Mouse (Mus musculus): ENCODE measurements around the gene St8sia2.

St8sia2 gene

DNA sequence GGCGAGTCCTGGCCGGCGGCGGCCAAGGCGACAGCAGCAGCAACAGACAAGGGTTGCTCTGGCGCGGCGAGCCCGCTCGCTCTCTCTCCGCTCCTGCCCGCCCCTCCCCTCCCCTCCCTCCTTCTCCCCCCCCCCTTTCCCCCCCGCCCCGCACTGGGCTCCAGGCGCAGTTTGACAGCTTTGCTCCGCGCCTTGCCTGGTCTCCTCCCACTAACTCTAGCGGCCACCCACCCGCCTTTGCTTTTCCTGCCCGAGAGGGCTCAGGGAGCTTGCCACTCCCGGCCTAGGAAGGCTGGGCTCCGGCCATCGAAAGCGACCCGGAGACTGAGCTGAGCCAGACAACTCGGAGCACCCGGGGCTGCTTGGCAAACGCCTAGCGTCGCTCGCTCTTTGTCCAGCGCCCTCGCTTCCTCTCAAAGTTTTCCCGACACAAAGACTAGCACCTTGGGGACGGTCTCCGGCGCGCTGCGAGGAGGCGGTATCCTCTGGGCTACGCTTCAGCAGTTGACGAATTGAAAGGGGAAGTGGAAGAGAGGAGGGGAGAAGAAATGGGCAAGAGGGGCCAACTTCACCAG, at the start of gene St8sia2:
St8sia2 (minus strand) TSS at position 90 of the 575 bp plus-strand sequence.
- DNase-seq (ENCODE audit: low read depth, low spot score), result no peak

DNA sequence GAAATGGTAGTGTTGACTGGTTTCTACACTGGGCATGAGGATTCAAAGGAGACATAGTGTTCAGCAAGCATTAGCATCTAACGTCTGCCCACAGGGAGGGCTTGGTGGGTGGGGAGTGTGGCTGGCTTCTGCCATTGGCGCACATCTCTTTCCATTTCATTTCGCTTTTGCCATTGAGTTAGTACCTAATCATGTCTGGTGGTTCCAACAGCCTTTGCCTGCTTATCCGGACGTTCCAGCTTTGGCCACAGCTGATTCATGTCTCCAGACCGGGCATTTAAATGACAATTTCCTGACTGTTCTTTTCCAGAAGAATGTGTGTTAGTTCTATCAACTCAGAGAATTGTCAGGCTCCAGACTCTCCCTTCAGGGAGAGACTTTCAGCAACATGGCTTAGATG, 47.6 kb upstream of the St8sia2 start:
- no peak for DNase-seq (ENCODE audit: low read depth, low spot score)

DNA sequence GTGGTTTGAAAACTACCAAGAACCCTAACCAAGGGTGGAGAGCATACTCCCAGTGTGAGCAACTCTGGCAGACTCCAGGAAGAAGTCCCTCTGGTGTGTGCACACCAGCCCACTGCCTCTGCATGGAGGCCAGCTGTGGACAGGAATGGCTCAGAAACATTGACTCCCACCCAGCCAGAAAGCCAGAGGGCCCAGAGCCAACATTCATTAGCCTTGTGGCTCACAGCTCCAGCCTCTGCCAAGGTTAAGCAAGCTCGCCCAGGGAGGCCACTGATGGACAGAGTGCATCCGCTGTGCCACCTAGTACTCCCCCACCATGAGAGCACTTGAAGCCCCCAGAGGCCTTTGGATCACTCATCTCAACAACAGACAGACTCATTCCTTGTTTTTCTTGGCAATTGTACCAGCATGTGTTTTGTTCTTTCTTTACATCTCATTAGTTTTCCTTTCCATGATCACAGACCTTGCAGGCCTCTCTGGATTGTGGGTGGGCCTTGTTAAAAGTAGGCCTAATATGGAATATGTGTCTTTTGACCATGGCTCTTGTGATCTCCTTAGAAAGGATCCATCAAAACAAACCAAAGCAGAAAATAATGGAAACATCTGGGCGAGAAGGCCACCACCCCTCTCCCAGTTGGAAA, 46.9 kb upstream of the St8sia2 start:
- no peak for DNase-seq (ENCODE audit: low read depth, low spot score)

DNA sequence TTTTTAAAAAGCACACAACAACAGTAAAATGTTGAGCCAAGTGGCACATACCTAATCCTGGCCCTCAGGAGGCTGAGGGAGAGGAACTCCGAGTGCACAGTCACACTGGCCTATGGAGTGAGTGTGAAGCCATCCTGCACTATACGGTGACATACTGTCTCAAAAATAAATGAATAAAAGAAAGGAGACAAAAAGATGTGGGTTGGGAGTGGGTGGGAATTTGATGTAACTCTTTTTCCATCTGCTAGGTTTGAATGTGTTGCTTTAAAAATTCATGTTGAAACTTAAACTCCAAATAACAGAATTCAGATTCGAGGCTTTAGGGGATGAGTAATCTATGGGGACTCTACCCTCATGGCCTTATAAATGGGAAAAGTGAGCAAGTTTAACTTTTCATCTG, 46.2 kb upstream of the St8sia2 start:
- DNase-seq (ENCODE audit: low read depth, low spot score), result no peak

DNA sequence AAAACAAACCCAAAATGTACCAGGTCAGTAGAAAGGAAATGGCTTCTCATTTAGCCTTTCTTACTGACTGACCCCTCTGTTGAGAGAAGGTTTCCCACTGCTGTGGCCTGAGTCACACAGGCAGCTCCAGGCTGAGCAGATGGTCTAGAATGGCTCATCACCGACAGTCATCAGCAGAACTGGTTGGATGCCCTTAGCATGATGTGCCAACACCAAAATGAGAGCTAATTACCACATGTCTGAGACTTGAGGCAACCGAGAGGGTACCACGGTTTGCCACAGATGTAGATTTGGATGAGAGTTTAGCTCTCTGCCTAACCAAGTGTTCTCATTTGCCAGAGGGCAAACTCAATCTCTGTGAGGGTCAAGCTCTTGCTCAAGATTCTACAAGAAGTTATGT, 42.3 kb upstream of the St8sia2 start:
- DNase-seq (ENCODE audit: low read depth, low spot score), result no peak

DNA sequence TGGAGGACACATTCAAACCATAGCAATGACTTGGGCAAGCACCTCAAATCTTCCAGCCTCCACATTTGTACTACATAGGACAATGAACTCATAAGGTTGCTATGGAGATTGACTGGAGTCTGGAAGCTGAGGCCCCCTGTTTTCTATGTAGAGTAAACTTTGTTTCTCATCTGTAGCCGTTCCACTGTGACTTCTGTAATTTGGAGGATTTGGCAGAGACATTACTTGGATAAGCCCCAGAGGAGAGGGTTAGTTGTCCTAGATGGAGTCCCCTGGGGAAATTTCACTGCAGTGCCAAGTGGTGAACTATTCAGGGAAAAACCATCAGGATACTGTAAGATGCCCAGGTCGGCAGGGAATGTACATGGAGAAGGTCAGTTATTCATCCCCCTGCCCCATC, 34.1 kb upstream of the St8sia2 start:
- no peak for DNase-seq (ENCODE audit: low read depth, low spot score)

DNA sequence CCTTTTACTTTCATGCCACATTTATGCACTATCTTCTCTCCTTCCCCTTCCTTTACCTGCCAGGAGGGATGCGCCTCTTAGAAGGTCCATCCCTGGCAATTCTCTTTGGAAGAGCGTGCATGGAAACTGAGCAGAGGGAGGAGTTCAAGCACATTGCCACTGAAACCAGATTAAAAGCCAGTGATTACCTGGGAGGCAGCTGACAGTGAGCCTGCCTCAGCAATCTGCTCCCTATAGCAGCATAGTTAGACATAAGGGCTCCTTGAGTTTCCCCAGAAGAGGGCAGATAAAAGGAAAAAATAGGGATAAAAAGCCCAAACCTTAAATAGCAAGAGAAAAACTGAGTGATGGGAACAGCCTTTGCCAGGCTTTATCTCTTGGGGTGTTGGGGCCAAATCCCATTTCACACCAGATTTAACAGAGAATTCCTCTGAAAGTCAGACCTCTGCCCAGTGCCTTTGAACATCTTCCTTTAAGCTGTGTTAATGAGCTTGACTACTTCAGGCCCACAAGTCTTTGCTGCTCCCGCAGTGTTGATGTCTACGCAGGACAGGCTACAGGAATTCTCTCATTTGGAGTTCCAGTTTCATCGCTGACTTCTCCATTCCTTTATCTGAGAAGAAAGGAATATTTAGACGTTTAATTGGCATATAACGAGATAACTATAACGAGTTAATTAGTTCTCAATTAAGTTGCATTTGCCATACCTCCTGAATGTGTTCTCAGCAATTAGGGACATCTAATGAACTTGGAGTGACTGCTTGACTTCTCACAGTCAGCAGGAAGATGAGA, 31.9 kb upstream of the St8sia2 start:
- DNase-seq (ENCODE audit: low read depth, low spot score), result no peak

DNA sequence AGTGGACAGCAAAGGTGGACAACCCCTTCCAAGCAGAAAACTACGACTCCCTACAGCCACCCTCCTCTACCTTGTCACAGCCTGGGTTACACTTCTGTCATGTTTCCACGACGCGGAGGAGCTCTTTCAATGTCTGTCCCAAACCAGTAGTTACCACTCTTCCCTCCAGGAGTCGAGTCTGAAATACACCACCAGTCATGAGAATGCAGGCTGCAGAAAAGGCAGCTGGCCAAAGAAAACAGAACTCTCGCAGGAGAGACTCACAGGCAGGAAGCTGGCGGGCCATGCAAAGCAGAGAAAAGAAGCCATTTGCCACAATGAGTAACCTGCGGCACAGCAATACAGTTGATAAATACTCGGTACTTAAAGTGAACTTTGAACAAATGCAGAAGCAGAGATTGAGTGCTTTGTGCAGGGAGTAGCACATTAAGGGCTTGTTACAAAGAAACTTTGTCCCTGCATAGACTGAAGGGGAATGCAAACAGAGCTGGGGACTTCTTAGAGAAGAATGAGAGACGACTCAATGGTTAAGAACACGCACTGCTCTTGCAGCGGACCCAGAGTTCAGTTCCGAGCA, 30.2 kb upstream of the St8sia2 start:
- DNase-seq (ENCODE audit: low read depth, low spot score), result no peak

DNA sequence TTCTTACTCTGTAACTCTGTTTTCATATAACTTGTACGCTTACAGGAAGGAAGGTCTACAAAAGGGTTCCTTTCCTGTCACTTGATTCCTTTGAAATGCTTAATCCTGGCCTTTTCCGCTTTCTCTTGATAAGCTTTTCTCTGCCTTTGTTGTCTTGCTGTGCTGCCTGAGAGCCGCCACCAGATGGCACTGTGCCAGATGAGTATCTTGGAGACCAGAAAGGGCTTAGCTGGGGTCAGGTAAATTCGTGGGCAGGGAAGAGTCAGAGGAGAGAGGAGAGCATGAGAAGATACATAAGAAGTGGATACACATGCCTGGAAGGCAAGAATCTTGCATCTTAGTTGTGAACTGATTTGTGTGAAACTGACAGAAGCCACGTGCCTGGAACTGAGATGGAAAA, 11.5 kb upstream of the St8sia2 start:
- DNase-seq (ENCODE audit: low read depth, low spot score), result peak; percentile 43

DNA sequence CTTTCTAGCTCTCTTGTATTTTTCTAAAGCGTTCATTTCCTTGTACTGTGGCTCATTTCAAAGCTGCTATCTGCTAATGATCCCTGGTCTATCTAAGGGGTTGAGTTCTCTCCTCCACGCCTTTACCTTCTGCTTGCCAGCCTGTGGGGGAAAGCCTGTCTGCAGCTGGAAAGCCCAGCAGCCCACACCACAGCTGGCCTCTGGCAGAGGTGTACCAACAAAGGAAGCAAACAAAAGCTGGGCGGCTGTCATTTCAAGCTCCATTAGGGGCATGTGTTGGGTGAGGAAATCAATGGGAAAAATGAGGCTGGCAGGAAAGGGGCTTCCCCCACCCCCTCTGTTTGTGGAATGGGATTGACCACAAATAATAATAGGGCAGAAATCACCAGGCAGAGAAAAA, 10.7 kb upstream of the St8sia2 start:
- no peak for DNase-seq (ENCODE audit: low read depth, low spot score)

DNA sequence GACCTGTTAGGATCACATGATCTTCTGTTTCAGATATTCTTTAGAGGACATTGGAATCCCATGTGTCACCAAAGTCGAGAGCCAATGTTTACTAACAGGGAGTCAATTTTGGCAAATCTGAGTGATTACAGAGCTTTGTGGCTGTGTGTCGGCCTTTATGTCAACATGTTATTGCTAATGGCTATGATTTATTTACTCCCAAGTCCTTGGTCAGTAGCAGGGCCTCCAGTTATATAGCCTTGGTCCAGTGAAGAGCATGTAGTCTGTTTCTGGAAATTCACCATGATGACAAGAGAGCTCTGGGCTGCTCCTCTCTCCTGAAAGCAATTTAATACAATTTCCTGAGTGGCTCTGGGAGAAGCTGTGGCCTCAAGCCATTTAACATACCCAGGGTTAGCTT, 9.1 kb upstream of the St8sia2 start:
- DNase-seq (ENCODE audit: low read depth, low spot score), result no peak

DNA sequence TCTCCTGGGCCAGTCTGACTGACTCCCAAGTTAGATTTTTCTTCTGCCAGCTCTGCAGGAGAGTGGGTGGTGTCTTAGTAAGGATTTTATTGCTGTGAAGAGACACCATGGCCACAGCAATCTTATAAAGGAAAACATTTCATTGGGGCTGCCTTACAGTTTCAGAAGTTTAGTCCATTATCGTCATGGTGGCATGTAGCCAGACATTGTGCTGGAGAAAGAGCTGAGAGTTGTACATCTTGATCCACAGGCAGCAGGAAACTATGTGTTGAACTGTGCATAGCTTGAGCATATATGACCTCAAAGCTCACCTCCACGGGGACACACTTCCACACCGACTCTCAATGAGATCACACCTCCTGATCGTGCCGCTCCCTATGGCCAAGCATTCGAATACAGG, 8.3 kb upstream of the St8sia2 start:
- DNase-seq (ENCODE audit: low read depth, low spot score), result no peak

DNA sequence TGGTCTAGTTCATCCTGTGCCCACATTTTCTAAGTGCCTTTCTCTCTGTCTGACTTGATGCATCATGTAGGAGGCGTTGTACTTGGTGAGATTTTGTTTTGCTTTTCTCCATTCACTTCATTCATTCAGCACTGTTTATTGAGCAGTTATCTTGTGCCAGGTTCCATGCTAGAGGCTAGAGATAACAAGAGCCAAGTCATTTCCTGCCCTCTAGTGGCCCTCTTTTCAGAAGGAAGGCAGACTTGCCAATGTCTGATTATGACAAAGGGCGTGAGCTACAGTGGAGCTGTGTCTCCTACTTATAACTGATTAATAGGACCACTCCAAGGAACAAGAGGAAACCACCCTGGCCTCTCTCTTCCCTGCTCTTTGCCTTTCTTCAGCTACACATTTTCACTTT, 3.1 kb upstream of the St8sia2 start:
- DNase-seq (ENCODE audit: low read depth, low spot score), result no peak

DNA sequence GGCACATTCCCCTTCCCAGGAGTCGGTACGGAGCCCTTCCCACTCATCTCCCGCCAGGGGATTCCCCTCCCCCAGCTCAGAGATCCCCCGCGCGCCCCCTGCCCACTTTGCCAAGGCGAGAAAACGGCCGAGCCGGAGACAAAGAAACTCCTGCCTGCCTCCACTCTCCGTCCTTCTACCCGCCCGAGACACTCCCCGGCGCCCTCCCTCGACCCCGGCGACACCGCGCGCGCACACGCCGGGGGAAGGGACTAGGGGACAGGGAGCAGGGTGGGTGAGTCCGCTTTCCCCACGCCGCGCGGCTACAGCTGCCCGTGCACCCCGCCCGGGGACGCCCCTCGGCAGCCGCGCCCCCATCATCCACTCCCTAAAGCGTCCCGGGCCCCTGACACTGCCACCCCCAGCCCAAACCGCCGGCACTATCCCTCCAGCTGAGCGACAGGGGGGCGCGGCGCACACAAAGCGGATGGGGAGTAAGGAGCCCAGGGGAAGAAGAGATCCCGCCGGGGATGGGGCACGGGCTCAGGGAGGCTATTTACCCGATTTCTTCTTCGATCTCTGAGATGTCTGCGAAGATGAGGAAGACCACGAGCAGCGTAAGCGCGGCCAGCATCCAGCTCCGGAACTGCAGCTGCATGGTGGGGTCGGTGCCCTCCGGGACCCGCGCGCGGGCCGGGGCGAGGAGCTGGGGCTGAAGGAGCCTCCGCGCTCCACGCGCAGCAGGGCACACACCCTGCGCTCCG, 461 bp downstream of the St8sia2 start:
- peak; percentile 26 for DNase-seq (ENCODE audit: low read depth, low spot score)

DNA sequence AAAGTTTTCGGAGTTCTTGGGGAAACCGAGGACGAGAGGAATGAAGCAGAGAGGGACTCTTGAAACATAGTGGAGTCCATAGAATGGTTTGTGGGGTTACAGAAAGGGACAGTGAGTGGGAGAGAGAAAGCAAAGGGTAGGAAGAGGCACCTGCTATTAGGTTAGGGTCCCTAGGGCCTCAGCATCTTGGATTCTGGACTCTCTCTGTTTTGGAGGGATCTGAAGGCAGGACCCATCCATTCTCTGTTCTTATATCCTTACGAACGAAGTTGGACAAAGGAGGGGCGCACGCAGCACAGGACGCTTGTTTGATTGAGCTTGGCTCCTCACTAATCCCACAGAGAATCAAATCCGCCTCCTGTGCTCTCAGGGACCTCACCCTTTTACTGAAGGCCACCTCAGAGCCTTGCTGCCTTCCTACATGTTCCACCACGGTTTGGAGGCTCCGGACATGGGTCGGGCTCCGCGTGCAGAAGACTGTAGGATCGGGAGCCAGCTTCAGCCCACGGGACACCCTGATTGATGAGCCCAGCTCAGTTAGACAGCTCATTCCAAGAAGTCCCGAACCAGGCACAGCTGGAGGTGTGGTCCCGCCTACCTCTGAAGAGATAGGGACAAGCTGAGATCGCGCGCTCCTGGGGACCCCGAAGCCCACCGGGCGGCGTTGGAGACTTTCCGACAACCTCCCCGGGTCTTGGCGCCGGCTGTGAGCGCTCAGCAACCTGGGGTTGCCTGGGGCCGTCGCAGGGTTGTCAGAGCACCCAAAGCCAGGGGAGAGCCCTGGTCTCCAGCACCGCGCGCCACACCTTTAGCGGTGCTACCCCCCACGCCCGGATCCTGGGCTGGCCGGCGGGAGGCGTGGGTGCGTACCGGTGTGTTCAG, 1.3 kb downstream of the St8sia2 start:
- DNase-seq (ENCODE audit: low read depth, low spot score), result peak; percentile 9

DNA sequence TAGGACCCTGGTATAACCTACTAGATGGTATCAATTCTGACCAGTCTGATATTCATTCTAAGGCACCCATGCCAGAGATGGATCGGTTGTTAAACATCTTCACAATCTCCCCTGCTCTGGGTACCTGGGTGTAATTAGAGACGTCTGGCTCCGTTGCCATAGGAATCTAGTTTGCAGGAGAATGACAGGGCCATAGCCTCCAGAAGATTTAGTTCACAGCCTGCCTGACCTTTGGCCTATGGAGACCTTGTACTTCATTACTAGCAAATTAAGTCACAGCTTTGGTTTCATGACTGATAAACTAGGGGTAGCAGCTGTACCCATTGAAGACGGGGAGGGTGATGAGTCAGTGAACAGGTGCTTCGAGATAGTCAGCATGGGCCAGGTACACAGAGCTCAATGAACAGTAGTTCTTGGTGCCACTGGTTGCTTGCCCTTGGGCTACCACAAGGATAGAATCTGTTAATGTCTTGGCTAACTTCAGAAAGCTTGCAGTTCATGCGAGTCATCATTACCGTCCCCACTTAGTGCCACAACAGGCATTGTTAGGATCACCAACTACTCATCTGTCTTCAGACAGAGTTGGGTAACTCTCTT, 4.4 kb downstream of the St8sia2 start:
- no peak for DNase-seq (ENCODE audit: low read depth, low spot score)

DNA sequence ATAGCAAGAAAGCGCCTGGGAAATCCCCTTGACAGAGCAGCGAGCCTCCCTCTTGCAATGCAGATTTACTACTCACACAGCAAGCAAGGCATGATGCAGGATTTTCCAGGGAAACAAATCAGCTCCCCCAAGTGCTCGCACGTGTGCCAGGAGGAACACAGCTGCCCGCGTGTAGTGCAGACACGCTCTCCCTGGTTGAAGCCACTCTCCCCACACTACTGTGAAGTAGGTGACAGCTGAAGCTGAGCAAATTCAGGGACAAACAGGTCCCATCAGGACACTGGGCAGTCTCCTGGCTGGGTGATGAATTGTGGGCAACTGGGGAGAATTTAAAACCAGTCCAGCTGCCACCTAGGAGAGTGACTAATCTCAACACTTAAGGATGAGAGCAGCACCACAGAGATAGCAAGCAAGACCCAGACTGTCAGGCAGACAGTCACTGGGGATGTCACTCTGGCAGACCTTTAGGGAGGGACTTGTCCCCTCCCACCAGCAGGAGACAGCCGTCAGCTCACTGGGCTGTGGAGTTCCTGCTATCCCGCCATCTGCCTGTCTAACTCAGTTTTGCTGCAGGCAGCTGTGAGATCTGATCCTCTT, 6.6 kb downstream of the St8sia2 start:
- DNase-seq (ENCODE audit: low read depth, low spot score), result no peak

DNA sequence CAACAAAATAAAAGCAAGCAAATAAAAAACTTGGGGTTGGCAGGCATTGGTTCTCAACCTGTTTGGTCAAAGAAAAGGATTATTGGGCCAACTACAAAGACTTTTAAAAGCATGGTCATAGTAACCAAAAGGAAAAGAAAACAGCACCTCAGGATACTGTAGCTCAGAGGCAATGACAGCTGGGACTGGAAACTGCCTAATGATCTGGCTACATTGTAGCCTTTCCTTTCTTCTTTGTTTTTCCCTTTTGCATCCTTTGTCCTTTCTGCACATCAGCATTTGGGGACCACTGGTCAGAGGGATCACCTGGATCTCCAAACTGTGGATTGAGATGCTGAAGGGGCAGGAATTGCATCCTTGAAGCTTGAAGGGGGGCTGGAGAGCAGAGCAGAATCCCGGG, 7.1 kb downstream of the St8sia2 start:
- no peak for DNase-seq (ENCODE audit: low read depth, low spot score)

DNA sequence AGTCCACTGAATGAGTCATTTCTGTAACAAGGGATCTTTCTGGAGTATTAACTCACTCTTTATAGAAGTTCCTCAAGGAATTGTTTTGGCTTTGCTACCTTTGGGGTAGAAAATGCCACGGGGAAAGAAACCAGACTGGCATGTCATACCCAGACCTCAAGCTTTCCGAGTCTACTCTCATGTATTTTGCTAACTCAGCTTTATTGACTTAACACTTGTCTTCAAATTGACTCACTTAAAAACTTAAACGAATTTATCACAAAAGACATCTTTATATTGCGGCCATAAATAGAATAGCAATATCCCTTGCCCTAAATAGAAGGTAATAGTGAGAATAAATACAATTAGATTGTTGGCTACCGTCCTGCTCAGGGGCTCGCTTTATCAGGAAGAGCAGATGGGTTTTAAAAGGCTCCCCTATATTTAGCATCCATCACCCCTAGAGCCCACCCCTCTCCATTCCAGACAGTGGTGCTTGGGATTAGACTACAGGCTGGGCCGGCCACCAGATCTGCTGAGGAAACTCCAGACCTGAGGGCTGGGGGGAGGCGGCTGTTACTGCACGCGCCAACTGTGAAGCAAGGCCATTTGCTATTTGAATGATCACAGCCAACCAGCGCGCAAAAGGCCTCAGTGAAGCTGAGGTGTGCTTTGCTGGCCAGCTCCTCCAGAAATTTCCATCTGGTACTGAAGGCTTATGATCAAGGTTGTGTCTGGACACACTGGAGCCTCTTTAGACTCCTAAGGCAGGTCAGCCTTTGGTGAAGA, 12.6 kb downstream of the St8sia2 start:
- DNase-seq (ENCODE audit: low read depth, low spot score), result no peak
